Mouse (Mus musculus): Measurements from ENCODE around the gene Bbs10. TPM values are rescaled to one million over a fixed set of nuclear protein-coding genes. Genes with fewer than 3 reads are reported as not detected.

The Bbs10 gene
- total and polyA plus RNA-seq, 3 experiments = 0.15 to 0.42 TPM; not detected in 1

DNA sequence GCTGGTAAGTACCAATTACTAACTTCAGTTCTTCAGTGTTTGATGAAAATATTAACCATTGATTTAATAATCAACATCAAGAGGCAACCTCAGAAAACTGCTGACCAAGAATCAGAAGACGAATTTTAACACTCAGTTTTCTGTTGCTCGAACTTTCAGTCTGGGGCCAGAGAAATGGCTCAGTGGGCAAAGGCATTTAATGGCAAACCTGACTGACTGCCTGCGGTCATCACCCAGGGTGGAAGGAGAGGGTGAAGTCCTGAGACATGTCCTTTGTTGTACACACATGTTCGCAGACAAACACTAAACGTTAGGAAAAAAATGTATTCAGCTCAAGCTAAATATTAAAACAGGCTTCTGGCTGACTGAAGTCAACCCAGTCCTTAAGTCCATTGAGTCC, 2.6 kb downstream of the Bbs10 start:
- Histone ChIP-seq H3K36me3 (ENCODE audit: control insufficient read depth in 1 of 2, insufficient read depth in 2 of 2, low read length in 2 of 2) (no peaks in the 10 kb centered on the region), H3K4me3 (ENCODE audit: control insufficient read depth in 1 of 2, insufficient read depth in 1 of 2, low read depth in 2 of 2, low read length in 2 of 2) (no peak overlapping the region), H3K79me2 (ENCODE audit: control insufficient read depth, insufficient read depth, low read length, poor library complexity) (no peaks in the 10 kb centered on the region), H3K27ac (ENCODE audit: control insufficient read depth, low read depth, low read length) (no peak overlapping the region), H3K27me3 (ENCODE audit: control insufficient read depth in 1 of 2, insufficient read depth in 2 of 2, low read length in 2 of 2) (no peaks in the 10 kb centered on the region), H3K9me3 (replicated peaks; ENCODE audit: insufficient read depth, low read length) (no peaks in the 10 kb centered on the region), H3K4me1 (ENCODE audit: control insufficient read depth in 1 of 2, insufficient read depth in 2 of 2, low read length in 2 of 2) (no peaks in the 10 kb centered on the region), H3K9ac (ENCODE audit: control insufficient read depth, low read depth, low read length, poor library complexity, severe bottlenecking) (no peak overlapping the region)
- TF ChIP-seq JUND (IDR thresholded peaks at IDR 0.05; ENCODE audit: low read depth, low read length) (no peak), GABPA (IDR thresholded peaks at IDR 0.05; ENCODE audit: low read depth, low read length) (no peak), RCOR1 (IDR thresholded peaks at IDR 0.05; ENCODE audit: low read depth, low read length) (no peak), TBP (IDR thresholded peaks at IDR 0.05; ENCODE audit: low read depth, low read length) (no peak), USF1 (IDR thresholded peaks at IDR 0.05; ENCODE audit: low read depth, low read length) (no peak), SIN3A (IDR thresholded peaks at IDR 0.05; ENCODE audit: low read length) (no peak), ZKSCAN1 (IDR thresholded peaks at IDR 0.05; ENCODE audit: low read depth, low read length) (no peak), BHLHE40 (IDR thresholded peaks at IDR 0.05; ENCODE audit: borderline replicate concordance, low read depth, low read length) (no peak), KAT2A (conservative IDR thresholded peaks at IDR 0.05; ENCODE audit: low read depth, low read length) (no peak)
- no peak for DNase-seq (ENCODE audit: low read depth, low spot score)

GRCm38 (mm10) chr10:111302486-111302885, 4.0 kb downstream of the Bbs10 start:
- H3K9me3 ChIP-seq (replicated peaks; ENCODE audit: insufficient read depth, low read length) = no peaks in the 10 kb centered on the region
- H3K9ac ChIP-seq (ENCODE audit: control insufficient read depth, low read depth, low read length, poor library complexity, severe bottlenecking) = no peak overlapping the region
- H3K79me2 ChIP-seq (ENCODE audit: control insufficient read depth, insufficient read depth, low read length, poor library complexity) = no peaks in the 10 kb centered on the region
- H3K27ac ChIP-seq (ENCODE audit: control insufficient read depth, low read depth, low read length) = no peak overlapping the region
- no peaks in the 10 kb centered on the region for H3K36me3 ChIP-seq (ENCODE audit: control insufficient read depth in 1 of 2, insufficient read depth in 2 of 2, low read length in 2 of 2)
- H3K4me1 ChIP-seq (ENCODE audit: control insufficient read depth in 1 of 2, insufficient read depth in 2 of 2, low read length in 2 of 2) = no peaks in the 10 kb centered on the region
- peak; percentile 50 for DNase-seq (ENCODE audit: low read depth, low spot score)
- no peak overlapping the region for H3K4me3 ChIP-seq (ENCODE audit: control insufficient read depth in 1 of 2, insufficient read depth in 1 of 2, low read depth in 2 of 2, low read length in 2 of 2)
- no peak for TF ChIP-seq EP300 (IDR thresholded peaks at IDR 0.05; ENCODE audit: low read depth in 1 of 2, low read length in 2 of 2)
- no peak for TF ChIP-seq TCF12 (IDR thresholded peaks at IDR 0.05; ENCODE audit: low read depth, low read length)
- no peaks in the 10 kb centered on the region for H3K27me3 ChIP-seq (ENCODE audit: control insufficient read depth in 1 of 2, insufficient read depth in 2 of 2, low read length in 2 of 2)

- Histone ChIP-seq H3K27ac (ENCODE audit: control insufficient read depth, low read depth, low read length) (no peak overlapping the region), H3K27me3 (ENCODE audit: control insufficient read depth in 1 of 2, insufficient read depth in 2 of 2, low read length in 2 of 2) (no peaks in the 10 kb centered on the region; a peak in 1 of 4 replicates), H3K4me1 (ENCODE audit: control insufficient read depth in 1 of 2, insufficient read depth in 2 of 2, low read length in 2 of 2) (no peaks in the 10 kb centered on the region), H3K9me3 (replicated peaks; ENCODE audit: insufficient read depth, low read length) (no peaks in the 10 kb centered on the region), H3K9ac (ENCODE audit: control insufficient read depth, low read depth, low read length, poor library complexity, severe bottlenecking) (no peak overlapping the region), H3K4me3 (ENCODE audit: control insufficient read depth in 1 of 2, insufficient read depth in 1 of 2, low read depth in 2 of 2, low read length in 2 of 2) (no peak overlapping the region), H3K79me2 (ENCODE audit: control insufficient read depth, insufficient read depth, low read length, poor library complexity) (no peaks in the 10 kb centered on the region), H3K36me3 (ENCODE audit: control insufficient read depth in 1 of 2, insufficient read depth in 2 of 2, low read length in 2 of 2) (no peaks in the 10 kb centered on the region)
- TF ChIP-seq ZNF384 (IDR thresholded peaks at IDR 0.05; ENCODE audit: low read depth, low read length) (no peak), ZC3H11A (IDR thresholded peaks at IDR 0.05; ENCODE audit: low read depth, low read length) (no peak)
- no peak for DNase-seq (ENCODE audit: low read depth, low spot score)
Observed at GRCm38 (mm10) chr10:111308850-111309501, 10.5 kb downstream of the Bbs10 start.
